Mouse (Mus musculus) ovary, adult 18-20 months (tissue): ENCODE results near the gene Rbms3.

Source experiments
- DNase-seq: peaks from one replicate; pipeline ENCODE4 v3.0.0; 2022; ENCODE audit warnings: low spot score, mixed read lengths

Rbms3 gene

DNA sequence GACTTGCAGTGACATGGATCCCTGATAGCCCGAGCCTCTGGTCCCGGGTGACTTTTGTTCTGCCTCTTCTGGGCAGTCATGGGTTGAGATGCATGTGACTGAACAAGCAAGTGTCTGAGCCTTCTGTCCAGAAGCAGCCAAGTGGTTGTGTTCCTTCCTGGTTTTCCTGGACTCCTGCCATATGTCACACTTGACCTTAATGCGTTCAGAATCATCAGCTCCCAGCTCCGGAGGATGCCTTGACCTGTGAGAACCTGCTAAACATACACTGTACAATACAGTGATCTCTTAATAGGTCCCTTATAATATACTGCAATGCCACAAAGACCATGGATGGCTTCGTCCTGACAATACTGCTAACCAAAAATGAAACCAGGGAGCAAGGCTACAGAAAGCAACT, 798.3 kb downstream of the Rbms3 start:
- no peak for DNase-seq

DNA sequence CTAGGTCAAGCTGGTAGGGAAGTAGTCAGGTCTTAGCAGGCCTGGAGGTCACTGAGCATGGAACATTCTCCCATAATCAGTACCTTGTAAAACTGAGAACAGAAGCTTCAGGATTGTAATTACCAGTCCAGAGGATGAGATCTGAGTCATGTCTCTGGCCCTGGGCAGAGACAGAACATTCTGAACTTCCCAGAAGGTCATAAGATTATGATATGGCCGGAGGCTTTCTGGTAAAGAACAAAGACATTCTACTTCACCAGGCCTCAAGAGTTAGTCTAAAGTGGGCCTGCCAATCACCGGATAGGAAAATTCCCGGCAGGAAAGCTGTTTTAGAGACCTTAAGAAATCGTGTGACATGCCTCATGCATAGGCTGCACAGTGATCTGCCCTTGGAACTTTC, 799.8 kb downstream of the Rbms3 start:
- DNase-seq = no peak

DNA sequence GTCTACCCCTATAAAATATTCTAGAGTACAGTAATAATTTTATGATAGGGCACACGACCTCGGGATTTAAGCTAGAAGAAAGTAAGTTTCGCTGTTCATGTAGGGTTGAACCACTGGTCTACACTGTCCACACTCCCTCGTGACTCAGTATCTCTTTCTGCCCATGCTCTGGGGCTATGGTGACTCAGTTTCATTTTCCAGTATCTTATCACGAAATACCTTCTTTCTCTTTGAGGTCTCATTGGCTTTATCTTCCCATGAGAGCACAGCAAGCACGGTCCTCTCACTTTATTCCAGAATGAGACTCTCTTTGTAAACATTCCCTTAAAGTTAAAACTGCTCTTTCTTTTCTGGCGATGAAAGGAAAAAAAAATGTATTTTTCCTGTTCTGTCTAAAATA, 808.1 kb downstream of the Rbms3 start:
- no peak for DNase-seq

DNA sequence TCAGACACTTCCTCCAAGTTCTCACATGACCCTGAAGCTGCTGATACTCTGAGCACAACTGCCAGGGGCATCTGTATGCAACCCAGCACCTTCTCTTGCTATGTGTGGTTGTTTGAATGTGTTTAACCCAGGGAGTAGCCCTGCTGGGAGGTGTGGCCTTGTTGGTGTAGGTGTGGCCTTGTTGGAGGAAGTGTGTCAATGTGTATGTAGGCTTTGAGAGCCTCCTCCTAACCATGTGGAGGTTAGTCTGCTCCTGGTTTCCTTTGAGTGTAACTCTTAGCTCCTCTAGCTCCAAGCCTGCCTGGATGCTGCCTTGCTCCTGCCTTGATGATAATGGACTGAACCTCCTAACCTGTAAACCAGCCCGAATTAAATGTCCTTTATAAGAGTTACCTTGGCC, 812.5 kb downstream of the Rbms3 start:
- DNase-seq = no peak

DNA sequence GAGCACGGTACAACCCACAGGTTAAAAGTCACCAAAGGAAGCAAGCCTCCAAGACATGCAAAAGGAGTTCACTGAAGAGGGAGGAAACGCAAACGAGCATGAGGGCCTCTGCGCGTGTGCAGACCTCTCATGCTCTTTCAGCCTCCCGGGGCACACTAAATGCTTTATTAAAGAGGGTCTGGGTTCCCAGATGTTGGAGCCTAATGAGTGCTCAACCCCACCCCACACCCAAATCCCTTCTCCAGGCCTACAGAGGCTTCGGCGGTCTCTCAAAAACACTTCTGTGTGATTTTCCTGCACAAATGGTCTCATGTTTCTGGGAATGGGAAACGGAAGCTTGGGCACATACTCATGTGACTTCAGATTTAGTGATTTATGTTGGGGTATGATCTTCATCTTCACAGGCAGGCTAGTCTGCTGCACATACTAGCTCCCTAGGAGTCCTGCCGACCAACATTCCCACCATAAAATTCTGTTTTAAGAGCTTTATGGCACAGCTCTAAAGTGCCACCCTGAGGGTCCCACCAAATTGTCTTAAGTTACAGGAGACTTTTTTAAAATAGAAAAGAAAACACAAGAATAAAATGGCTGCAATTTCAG, 815.1 kb downstream of the Rbms3 start:
- no peak for DNase-seq

DNA sequence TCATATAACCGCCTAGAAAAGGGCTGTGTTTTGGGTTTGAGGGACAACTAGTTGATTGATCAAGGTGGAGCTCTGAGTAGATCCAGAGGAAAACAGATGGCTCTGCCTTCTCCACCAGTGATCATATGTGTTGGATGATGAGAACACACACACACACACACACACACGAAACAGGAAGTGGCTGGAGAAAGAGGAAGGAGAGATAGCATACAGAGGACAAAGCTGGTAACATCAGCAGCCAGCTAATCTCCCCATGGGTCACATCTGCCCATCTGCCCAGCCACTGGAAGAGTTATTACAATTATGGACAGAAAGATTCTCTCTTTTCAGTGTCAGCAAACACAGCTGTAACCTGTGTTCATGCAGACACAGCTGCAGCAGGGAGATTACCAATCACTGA, 816.3 kb downstream of the Rbms3 start:
- DNase-seq = no peak

DNA sequence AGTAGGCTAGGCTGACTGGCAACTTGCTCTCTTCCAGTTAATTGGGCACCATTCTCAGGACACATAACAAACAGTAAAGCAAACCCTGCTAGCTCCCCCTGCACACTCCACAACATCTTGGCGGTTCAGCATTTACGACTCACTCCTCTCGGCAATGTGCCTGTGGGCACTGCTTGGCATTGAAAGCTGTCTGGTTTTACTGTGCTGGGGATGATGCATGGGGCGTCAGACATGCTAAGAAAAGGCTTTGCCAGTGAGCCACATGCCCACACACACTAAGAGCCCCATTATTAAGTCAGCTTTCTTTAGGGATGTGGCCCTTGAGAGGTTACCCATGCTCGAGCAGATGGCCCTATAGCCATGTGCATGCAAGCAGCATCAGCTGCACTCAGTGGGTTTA, 820.5 kb downstream of the Rbms3 start:
- no peak for DNase-seq

DNA sequence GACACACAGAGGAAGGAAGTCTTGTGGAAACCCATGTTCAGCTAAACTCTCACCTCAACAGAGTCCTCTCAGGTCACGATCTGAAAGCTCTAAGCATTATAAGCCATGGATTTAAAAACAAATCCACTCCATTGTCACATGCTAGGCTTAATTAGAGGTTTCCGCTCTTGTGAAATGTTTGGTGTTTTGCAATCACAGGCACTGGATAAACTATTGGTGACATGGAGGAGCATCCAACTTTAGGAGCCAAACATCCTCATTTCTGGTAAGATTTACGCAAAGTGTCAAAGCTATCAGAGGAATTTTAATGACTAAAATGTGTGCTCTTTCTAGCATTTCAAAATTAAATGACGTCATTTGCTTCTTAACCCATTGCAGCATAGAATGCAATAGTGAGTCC, 821.3 kb downstream of the Rbms3 start:
- no peak for DNase-seq

DNA sequence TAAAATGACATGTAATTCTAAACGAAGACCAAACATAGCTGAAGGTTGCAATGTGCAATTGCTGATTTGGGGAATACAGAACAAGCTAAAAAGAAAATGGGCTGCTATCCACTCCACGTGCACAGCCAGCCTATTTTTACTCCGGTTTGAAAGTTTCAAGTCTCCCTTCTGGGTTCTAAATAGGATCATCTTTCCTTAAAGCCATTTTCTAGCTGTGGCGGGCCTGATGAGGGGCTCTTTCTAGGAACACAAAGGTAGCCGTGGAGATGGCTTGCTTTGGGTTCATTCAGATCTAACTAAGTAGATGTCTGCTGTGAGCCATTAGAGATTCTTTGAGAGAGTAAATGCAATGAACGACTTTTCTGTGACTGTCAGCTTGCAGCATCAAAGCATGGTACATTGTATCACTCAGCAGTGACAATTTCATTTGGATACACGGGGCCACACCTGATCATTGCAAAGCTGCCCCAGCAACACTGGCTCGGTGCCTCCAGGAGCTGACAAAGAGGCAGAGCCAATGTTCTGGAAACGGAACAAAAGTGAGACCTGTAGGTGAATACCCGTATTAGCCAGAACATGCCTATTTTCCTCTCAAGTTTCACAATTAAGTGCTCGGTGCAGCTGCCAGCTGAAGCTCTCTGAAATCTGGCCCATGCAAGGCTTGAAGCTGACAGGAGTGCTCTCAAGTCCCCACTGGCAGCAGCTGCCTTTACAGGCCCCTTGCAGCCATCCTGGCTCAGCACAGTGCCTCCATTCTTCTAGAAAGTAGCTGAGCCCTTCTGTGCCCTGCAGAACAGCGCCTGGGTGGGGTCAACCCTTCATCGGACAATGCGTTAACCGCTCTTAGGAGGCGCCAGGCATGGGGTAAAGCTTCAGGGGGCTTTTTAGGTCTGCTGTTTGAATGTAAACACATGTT, 822.3 kb downstream of the Rbms3 start:
- no peak for DNase-seq

DNA sequence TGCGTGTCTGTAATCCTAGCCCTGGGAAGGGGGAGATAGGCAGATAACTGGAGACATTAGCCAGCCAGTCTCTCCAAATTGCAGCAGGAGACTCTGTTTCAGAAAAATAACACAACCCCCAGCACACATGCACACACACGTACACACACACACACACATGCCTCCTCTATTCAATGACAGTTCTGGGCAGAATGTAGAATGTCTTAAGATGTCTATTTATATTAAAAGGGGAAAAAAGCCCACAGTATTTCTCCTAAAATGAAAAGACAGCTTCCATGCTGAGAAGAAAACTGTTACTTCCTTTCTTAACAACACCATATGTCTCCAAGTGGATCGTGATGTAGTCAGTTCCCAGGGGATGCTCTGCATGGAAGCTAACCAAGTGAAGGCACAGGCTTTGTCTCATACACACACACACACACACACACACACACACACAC, 826.4 kb downstream of the Rbms3 start:
- DNase-seq = no peak

DNA sequence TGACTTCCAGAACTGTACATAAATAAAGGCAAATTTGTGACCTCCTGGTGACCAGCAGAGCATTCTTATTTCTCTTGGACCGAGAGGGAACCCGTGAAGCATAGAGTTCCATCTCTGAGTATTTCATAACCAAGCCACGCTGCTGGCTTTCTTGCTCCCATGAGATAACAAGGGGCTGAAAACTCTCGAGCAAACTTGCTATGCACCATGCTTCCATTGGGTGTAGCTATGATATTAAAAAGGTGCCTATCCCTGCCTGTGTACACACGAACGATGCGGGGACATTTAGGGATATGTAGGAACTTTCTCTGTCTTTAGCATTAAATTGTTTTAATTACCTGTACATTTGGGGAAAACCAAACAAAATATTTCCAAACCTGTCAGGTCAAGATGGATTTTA, 827.1 kb downstream of the Rbms3 start:
- DNase-seq = no peak

DNA sequence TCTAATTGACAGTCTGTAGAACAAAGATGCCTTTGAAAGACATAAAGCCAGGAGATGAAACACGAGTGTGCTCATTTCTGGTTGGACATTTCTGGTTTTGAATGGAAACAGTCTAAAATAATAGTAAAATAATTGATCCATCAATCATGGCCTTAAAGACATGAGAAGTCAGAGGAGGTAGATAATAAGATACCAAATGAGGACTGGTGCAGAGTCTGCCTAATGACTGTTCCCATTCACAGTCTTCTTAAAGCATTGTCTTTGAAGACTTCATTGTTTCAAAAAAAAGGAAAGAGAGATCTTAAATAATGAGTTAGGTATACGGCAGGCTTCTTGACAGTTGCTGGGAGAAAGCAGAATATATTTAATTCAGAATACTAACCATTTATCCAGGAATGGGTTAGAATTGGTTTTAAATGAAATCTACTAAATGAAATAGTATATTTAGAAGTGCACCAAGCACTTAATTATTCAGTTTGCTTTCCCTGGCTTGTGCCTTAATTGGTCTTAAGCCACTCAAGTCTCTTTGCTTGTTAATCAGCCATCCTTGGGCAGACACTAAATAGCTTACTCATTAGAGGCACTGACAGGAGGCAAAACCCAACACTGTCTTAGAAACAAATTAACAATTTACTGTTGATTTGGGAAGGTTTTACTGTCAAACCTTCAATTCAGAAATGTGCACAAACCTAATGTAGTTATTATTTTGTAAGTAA, 834.3 kb downstream of the Rbms3 start:
- no peak for DNase-seq

DNA sequence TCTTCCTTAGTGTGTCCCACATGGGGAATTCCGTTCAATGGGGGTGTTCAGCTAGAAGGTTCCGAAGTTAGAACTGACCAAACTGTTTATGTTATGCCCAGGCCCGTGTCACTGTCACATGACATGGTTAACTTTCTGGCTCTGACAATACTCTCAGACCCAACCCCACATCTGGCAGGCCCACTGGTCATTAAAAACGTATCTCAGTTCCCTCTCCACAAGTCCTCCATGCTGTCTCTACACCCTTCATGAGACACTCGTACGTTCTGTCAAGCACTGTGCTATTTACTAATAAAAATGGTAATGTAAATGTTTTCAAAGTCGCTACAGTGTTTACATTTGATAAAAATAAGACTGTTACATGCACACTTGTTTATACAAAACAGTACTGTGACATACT, 837.9 kb downstream of the Rbms3 start:
- no peak for DNase-seq

DNA sequence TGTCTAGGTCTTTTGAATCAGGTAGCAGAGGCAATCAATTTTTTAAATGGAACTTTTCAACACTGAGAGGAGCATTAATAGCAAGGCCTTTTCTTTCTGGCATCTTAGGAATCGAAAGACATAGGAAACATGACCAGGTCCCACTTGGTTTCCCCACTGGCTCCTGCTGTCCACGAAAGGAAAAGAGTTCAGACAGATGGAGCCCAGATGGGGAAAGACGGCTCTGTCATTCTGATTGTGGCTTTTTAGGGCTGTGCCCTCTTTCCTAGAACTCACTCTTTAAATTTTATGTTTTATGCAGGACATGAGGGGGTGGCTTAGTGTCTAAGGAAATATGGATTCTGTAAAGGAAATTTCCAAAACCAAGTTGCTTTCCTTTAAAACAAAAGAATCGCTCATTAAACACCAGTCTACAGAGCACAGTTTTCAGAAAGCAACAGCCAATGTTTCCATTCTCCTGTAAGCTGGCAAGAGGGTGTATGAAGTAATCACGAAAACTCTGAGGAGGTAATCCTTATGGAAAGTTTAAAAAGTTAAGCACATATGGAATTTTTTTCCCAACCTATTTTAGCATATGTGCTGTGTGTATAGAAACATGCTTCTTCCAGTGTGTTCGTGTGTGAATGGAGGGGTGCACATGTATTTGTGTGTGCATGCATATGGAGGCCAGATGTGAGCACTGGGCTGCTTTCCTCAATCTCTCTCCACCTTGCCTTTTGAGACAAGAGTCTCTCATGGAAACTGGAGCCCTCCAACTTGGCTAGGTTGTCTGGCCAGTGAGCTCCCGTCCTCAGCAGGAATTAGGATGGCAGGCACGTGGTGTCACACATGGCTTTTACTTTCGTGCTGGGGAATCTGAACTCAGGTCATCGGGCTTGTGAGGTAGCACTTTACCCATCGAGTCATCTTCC, 843.3 kb downstream of the Rbms3 start:
- no peak for DNase-seq

DNA sequence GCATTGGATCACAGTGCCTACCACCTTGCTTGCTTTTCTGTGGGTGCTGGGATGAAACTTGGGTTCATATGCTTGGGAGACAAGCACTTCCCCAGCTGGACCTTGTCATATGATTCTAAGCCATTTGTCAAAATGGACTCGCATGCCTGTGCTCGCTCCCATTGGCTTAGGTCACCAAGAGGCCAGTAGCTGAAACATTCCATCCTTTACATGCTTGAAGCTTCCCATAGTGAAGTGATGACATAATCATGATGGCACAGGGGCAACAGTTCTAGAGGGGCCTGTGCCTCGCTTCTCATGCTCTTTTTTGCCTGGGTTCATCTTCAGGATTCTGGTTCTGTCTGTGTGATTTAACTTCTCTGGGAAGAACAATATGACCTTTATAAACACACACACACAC, 857.9 kb downstream of the Rbms3 start:
- no peak for DNase-seq

DNA sequence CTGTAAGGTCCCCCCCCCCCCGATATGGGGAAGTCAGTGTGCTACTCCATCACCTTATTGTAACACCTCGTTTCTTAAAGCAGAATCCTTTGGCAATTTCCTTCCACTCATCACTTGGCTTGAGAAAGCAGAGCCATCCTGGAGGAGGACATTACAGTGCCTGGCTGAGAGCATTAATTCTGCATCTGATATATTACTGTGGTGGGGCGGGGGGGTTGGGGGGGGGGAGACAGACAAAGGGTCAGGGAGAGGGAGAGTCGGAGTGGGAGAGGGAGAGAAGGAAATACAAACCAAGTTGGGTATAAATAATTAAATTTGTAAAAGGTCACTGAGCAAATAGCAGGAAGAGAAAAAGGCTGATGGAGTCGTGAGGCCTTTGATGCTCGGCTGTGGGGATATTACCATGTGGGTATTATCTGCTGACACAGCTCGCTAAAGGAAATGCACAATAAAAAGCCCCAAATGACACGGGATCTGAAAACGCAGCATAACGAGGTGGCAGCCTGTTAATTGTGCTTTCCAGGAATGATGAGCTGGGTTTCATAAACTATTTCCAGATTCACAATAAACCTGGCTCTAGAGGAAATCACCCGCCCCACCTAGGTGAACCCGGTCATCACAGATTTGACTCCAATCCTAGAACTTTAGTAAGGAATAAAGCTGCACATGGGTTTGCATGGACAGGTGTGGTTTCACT, 860.2 kb downstream of the Rbms3 start:
- DNase-seq = no peak

DNA sequence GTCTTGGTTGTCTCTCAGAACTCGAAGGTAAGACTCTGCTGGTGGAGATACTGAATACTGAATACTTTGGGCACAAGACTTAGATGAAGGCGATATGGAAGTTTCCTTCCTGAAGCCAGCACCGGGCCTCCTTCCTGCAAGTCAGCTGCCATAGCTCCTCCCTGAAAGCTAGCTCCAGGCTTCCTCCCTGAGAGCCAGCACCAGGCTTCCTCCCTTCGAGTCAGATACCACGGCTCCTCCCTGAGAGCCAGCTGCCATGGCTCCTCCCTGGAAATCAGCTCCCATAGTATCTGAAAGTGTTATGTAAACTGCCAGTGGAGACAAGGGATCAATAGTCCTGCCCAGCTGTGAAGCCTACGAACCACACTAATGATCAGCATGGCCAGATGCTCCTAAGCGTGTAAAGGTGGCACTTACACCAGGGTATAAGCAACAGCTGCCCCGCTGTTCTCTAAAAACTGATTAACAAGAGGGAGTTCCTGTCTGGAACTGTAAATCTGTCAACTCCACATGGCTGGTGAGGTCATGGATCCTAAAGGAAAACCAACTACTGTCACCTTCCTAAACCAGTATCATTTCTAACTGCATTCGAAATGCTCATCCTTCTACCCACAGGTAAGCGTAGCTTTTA, 867.2 kb downstream of the Rbms3 start:
- DNase-seq = no peak

DNA sequence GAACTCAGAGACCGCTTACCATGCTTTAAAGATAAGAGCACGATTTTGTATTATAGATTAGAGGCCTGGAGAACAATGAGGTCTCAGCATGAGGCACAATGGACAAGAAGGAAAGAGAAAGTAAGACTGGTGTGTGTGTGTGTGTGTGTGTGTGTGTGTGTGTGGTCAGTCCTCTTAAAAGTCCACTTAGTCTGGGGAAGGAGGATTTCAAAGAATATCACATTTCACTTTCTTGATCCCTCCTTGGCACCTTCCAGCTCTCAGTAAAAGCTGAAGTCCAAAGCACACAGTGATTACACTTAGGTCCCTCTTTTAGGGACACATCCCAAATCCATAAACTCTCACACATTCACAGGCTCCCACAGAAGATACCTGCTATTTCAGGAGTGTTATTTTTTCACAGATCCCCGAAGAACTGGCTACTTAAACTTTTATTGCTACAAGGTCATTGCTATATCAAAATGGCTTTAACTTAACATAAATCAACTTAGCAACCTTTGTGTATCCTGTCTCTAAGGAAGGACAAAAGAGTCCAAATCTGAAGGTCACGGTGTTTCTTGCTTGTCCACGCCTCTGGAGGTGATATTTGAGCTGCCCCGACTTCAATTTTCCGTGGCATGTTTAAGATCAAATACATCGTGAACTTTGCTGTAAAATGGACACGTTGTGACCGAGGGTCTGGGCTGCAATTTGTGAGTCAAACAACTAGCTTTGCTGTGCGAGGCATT, 880.7 kb downstream of the Rbms3 start:
- no peak for DNase-seq

DNA sequence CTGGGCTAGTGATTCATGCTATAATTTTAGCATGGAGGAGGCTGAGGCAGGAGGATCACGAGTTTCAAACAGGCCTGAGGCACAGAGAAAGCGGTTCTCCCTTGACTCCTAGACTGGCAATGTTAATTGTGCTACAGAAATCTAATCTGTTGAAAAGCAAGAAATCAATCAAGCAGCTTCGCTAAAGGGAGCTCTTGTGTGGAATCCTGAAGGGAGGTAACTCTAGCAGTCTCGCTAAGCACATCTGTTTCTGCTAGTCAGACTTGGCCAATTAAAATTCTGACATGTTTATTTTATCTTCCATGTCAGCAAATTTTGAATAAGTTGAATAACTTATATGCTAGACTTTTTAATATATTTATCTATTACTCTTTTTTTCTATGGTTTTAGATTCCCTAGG, 881.4 kb downstream of the Rbms3 start:
- DNase-seq = no peak

DNA sequence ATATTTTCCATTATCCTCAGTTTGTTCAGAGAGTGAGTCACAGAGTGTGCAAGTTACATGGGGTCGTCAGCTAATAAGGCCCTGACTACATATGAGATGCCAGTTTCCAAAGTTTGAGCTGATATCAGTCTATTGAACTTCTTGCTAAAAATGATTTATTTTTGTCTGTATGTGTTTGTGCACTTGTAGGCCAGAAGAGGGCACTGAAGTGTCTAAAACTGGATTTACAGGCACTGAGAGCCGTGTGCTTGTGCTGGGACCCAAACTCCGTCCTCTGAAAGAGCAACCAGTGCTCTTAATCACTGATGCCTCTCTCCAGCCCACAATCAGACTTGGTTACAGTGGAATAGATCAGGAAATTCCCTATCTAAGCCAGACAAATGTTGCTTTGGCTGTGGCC, 882.8 kb downstream of the Rbms3 start:
- no peak for DNase-seq
